Mouse (Mus musculus): ENCODE results near the gene Azi2. TPM values are rescaled to one million over a fixed set of nuclear protein-coding genes. Genes with fewer than 3 reads are reported as not detected.
A peak's percentile ranks its signal among the peaks of the same experiment; 100 is the strongest.

Gene Azi2
- 10 to 100 TPM; 71.9 to 73.7 TPM for total RNA-seq (2021)

DNA sequence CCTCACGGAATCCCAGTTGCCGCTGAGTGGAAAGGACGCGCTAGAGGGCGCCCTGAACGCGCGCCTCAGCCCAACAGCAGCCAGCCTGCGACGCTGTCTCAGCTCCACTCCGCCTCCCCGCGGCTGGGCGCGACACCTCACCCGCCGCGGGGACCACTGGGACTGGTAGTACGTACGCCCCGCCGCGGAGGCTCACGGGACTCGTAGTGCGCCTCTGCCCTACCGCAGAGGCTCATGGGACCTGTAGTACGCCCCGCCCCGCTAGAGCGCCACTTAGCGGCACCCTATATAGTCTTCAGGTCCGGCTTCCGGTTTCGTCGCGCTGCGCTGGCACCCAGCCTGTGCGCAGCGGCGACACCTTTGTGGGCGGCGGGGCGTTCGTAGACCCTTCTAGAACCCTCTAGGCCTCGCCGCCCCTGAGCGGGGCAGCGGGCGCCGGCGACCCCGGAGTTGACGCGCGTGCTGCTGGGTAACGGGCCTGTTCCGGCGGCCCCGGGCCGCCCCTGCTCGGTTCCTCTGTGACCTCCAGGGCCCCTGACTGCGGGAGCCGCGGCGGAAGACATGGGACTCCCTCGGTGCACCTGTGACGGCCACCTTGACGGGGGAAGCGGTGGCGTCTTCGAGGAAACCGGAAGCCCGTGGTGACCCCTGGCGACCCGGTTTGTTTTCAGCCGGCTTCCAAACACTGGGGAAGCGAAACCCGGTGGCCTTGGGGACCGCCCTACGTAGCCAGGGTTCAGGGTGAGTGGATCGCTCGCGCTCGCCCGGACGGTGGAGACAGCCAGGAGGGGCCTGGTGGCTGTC lies at the start of gene Azi2:
Azi2 (plus strand) TSS at position 282 of the 804 bp plus-strand sequence.
- peak; percentile 98 for DNase-seq

DNA sequence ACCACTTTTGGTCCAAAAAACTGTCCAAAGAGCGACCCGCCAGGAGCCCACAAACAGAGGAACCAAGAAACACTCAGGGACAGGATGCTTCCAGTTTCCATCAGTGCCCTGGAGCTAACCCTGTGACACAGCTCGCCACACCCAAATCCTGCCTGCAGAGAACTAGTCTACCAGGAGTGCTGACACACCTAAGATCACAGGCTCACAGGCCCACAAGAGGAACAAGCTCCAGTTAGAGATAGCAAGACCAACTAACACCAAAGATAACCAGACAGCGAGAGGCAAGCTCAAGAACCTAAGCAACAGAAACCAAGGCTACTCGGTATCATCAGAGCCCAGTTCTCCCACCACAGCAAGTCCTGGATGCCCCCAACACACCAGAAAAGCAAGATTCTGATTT lies 43.7 kb upstream of the Azi2 start:
- no peak for DNase-seq

DNA sequence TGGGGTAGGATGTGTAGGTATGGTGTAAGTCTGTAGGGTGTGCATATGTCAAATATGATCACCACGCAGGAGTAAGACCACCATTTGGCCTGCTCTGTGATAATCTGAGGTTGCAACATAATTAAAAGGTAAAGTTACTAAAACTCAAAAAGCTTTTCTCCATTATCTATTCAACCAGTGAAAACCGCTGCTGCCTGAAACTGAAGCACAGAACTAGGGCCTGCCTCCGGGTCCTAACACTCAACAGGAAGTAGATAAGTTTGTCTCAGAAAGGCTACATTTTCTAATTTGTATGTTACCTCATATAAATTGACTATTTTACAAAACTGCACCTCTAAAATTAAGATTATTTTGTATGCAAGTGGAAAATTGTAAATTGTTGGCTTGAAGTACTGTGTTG lies 38.8 kb upstream of the Azi2 start:
- no peak for DNase-seq

GRCm38 (mm10) chr9:118003218-118003886 lies 36.9 kb upstream of the Azi2 start:
- no peak for DNase-seq

DNA sequence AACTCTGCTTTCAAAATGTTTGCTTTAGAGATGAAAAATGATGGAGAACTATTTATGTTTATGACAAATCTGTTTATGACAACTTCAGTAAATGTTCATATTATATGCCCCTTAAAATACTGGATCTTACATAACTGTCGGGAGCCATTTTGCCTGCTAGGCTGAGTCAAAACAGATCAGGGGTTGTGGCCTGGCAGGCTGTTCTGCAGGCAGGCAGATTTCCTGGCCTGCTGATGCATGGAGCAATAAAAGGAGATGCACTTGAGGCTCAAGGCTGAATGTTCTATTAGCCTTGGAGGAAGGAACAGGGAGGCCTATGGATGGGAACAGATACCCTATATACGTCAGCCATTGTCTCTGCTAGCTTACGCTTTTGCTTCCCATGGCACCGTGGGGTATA lies 36.4 kb upstream of the Azi2 start:
- no peak for DNase-seq

- DNase-seq = no peak
Observed at GRCm38 (mm10) chr9:118012928-118013327, 27.4 kb upstream of the Azi2 start.

DNA sequence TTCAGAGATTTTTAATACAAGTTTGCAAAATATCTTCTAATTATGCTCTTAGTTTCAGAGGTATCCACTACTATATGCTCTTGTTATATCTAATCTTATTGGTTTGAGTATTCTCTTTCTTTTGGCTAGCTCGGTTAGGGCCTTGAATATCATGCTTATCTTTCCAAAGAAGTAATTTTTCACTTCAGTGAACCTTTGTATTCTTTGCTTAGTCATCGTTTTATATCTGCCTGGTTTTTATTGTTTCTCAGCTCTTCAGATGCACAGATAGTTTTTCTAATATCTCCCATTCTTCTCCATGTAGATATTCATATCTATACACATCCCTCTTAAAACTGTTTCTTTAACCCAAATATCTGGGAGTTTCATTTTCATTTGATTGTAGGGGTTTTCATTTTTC lies 15.3 kb upstream of the Azi2 start:
- DNase-seq = no peak

- no peak for DNase-seq
Observed at GRCm38 (mm10) chr9:118029490-118029889, 10.8 kb upstream of the Azi2 start.

DNA sequence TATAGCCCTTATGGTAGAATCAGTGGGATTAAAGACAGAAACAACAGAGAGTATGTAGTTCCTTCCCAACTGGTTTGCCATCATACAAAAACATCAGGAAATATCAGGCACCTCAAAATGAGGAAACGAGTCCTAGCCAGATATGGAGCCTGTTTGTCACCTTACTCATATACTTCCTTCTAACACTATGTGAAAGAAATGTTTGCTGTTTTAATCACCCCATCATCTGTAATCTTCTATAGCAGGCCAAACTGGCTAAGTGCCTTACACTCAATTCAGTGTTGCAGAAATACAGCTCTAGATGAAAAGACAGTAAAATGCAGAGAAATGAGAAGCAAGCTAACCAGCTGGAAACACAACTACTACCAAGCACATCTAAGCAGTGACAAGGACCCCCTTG lies 10.0 kb upstream of the Azi2 start:
- no peak for DNase-seq

DNA sequence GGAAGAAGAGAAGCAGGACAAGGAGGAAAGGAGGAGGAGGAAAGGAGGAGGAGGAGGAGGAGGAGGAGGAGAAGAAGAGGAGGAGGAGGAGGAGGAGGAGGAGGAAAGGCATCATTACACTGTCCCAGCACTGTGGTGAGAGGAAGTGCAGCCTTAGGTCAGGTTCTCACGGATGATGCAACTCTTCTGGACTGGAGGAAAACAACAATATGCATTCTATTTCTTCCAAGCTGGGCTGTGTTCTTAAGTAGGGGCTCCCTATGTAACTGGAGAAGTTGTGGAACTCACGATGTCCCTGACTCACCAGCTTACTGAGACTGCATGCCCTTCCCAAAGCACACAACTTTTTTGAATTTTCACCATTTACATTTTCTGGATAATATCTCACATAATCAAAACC lies 8.6 kb upstream of the Azi2 start:
- DNase-seq = no peak

DNA sequence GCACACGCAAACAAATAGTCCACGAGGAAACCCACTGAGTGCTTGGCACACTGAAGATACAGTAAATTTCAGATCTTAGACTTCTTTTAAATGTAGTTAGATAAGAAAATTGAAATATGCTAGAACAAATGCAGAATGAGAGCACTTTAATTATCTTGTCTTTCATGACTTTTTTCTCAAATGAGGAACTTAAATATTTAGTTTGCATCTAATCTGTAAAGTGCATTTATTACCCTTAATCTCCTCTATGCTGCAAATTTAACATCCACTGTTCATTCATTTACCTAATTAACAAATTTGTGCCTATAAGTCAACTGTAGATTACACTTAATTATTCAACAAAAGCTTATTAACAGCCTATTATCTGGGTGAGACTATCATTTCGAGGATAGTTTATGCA lies 5.3 kb upstream of the Azi2 start:
- no peak for DNase-seq

DNA sequence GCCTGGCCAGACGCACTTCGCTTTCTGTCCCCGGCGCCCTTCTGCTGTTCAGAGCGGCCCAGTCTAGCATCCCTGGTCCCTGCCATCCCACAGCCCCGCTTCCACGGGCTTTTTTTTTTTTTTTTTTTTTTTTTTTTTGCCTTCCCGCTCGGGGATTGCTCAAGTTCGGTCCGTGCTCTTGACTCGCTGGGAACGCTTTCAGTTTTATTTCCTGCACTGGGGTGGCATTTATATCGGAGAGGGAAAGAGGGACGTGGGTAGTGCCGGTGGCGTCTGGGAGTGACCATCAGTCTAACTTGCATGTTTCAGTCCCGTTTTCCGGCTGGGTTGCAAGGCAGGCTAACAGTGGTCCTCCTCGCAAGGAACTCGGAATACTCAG lies 712 bp downstream of the Azi2 start:
- DNase-seq = no peak

DNA sequence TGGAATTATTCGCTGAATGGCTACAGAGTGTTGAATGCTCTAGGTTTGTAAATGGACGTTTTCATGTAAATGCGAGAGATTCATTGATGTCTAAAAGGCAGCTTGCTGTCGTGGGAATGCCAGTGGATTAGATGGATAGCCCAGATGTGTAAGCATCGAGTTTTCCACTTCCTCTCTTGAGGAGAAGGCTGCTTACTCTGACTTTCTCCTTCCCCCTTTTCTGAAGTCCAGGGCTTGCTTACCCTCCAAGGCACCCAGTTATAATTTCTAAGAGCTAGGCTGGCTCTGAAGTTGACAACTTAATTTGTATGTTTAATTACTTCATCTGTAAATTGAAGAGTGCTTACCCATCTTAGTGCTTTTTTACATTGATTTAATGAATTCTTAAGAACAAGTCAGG lies 1.3 kb downstream of the Azi2 start:
- no peak for DNase-seq

GRCm38 (mm10) chr9:118042738-118043137 lies 2.4 kb downstream of the Azi2 start:
- no peak for DNase-seq

GRCm38 (mm10) chr9:118043581-118043980 lies 3.3 kb downstream of the Azi2 start:
- DNase-seq = no peak

DNA sequence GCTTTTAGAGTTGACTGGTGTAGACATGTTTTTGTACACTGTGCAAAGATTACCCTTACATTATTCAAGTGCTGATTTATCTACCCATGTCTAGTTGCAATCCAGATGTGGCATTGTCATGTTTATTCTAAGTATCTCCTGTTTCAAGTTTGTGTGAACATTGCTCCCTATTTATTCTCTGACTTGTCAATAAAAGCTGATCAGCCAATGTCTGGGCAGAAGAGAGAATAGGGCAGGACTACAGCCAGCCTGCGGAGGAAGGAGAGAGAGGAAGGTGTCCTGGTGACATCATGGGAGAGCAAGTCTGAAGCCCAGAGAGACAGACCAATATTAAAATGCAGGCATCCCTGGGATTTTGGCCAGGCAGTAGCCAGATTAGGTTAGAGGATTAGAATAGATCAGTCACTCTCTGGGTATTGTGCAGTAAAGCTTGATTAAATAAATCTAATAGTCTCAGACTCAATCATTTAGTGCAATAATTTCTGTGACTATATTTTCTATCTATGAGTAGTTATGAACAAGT lies 4.8 kb downstream of the Azi2 start:
- DNase-seq = no peak

DNA sequence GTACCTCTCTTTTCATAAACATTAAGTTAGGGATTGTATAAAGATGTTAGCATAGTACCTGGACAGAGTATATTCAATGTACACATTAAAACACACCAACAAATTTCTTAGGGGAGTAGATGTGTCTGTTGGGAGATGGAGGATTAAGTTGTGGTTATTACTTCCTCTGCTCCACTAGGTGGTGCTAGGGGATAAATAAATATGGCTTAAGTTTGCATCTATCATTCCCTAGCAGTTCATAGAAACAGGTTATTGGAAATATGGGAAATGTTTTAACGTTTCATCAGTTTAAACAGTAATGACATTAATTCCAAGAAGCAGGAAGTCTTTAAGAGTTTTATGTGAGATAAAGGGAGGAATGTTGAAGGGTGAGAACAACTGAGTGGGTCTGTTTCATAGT lies 13.0 kb downstream of the Azi2 start:
- no peak for DNase-seq

GRCm38 (mm10) chr9:118059101-118059500 lies 18.8 kb downstream of the Azi2 start:
- DNase-seq = no peak

DNA sequence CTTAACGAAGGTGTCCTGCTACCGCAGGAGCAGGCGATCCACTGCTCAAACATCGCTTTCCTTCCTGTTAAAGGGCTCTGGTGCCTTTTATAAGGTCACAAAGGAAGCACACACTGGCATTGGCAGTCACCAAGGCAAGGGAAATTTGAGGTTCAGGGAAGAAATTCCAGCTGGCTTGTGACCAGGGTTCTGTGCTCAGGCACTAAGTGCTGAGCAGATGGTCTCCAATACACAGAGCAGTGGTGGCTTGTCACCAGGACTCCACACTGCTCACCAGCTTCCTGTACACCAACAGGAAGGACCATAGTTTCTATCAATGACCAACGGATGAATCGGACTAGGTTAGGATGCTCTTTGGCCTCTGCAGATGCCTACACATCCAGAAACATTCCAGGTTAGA lies 30.1 kb downstream of the Azi2 start:
- no peak for DNase-seq

GRCm38 (mm10) chr9:118071337-118071736 lies 31.0 kb downstream of the Azi2 start:
- no peak for DNase-seq

- no peak for DNase-seq
Observed at GRCm38 (mm10) chr9:118072101-118072500, 31.8 kb downstream of the Azi2 start.

- no peak for DNase-seq
Observed at GRCm38 (mm10) chr9:118073358-118073757, 33.1 kb downstream of the Azi2 start.

DNA sequence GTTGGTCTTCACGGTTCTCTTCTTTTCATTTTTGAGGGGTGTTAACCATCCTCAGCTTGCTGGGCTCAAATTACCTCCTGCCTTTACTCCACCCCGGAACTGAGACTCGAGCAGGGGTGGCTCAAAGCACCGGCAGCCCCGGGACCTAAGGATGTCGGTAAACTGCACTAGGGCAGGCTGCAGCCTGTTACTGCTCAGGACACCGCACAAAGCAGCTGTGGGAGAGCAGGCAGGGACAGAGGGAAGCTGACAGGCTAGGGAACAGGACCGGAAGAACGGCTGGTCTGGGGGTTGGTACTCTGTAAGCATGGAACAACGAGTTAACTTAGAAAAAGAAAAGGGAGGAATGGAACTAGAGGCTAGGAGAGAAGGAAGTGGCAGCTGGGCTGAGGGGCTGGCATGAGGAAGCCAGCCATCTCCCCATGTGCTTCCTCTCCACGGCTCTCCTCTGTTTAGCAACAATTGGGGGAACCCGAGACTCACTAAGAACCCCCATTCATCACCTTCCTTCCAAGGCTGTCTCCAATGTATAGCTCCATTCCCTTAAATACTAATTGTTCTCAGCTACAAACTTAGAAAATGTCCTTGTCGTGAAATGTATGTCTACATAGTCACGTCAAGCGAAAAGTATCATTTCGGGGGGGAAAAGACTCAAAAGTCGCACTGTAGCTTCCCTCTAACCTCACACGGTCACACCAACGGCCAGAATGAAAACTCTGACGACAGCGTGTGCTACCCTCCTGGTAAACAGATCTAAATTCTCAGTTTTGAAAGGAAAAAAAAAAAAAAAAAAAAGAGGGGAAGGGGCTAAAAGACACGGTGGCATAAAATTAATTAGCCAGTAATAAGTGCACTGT lies 42.5 kb downstream of the Azi2 start:
- DNase-seq = no peak
